Mouse (Mus musculus) erythroid progenitor cell, adult 5-6 weeks (primary cell): ENCODE results near the gene Olfr354. TPM values are rescaled to one million over a fixed set of nuclear protein-coding genes. Genes with fewer than 3 reads are reported as not detected.

Source experiments
- ATAC-seq: replicated peaks from 2 replicates; pipeline ENCODE4 v1.8.0; 2016; ENCODE audit warnings: moderate number of reproducible peaks, mild to moderate bottlenecking, moderate TSS enrichment, inconsistent platforms; ENCODE audit not compliant: poor library complexity, low FRiP score, severe bottlenecking
- total RNA-seq, 2 experiments: library from RNA; stranded (forward) in 1 of 2; stranded (reverse) in 1 of 2; fragments of 150-400 nt in 1 of 2; fragments of 186-747, 209-891 nt in 1 of 2; gene quantifications; 2 replicates each; pipeline versions ENCODE4 v1.2.3 to v1.2.4; 2015 to 2017; ENCODE audit warnings: low replicate concordance in 2 of 2

The Olfr354 gene
- not detected in 2 replicates for total RNA-seq (2015; ENCODE audit: low replicate concordance)
- not detected in 2 replicates for total RNA-seq (2017; ENCODE audit: low replicate concordance)

DNA sequence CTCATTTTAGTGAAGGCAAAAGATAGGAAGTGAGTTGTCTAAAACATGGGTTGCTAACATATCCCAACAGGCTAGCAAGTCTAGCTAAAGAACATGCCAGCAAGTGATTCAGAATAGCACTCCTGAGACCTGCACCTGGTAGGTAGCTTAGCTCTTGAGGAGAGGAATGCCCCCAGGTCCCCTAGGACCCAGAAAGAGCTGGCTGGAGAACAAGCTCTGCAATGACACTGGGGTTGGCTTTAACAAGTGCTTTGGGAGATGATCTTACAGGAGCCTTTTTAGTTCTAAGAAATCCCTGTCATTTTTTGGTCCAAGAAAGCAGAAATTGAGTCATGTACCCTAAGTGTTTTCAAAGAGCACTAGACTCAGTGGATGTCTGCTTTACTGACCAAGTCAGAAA lies at the start of gene Olfr354:
TSS of gene Olfr354 (plus strand) at position 301 of the 400 bp plus-strand sequence.
- ATAC-seq, result no peak

DNA sequence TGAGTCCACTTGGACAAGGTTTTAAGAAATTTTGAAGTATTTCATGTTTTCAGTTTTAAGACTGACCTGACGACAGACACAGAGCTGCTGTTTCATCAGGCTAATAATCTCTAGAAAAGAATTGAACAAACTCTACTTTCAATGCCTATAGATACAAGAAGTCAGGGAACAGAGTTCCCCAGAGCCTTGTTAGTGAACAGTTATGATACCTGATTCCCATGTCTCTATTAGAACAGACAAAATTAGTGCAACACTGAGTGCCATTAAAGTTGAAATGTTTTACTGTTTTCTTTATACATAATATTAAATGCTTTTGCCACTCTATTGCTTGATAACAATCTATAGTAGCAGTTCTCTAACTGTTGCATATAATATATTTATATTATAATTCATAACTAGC lies 42.9 kb upstream of the Olfr354 start, which contains the start of gene Olfr351:
TSS of gene Olfr351 (minus strand) at position 101 of the 400 bp plus-strand sequence.
- ATAC-seq, result no peak

- ATAC-seq, result no peak
Measured at GRCm38 (mm10) chr2:36868160-36868559, 37.3 kb upstream of the Olfr354 start, which contains the start of gene Olfr352. TSS of gene Olfr352 (plus strand) at chr2:36868460.

DNA sequence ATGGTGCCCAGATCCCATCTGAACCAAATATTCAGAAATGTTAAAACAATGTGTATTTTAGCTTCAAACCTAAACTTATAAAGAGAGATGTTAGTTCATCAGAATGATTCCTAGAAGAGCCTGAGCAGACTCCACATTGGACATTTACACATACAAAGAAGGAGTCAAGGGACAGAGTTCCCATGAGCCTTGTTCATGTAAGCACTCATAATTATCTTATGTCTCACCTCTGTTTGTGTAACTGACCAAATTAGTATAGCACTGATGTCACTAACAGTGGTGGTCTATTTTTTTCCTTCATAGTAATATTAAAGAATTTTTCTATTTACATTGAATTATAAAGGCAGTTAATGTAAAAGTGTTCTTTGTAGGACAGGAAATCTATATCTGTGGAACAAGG lies 12.6 kb upstream of the Olfr354 start, which contains the start of gene Olfr353:
TSS of gene Olfr353 (minus strand) at position 101 of the 400 bp plus-strand sequence.
- ATAC-seq, result no peak

GRCm38 (mm10) chr2:36897114-36897513 lies 8.4 kb upstream of the Olfr354 start:
- no peak for ATAC-seq

GRCm38 (mm10) chr2:36928797-36929196 lies 23.3 kb downstream of the Olfr354 start, which contains the start of gene Olfr355:
TSS of gene Olfr355 (minus strand) at chr2:36928897.
- no peak for ATAC-seq

- ATAC-seq, result no peak
Measured at GRCm38 (mm10) chr2:36936821-36937220, 31.3 kb downstream of the Olfr354 start, which contains the start of gene Olfr356. TSS of gene Olfr356 (plus strand) at chr2:36937121.

Other genes starting within 250 kb of the Olfr354 start
- not detected in 2 replicates for gene Olfr346, start 219.9 kb upstream of the Olfr354 start, total RNA-seq (2015; ENCODE audit: low replicate concordance)
- gene Olfr346, start 219.9 kb upstream of the Olfr354 start, total RNA-seq (2017; ENCODE audit: low replicate concordance), result not detected in 2 replicates
- gene Olfr347, start 173.8 kb upstream of the Olfr354 start, total RNA-seq (2015; ENCODE audit: low replicate concordance), result not detected in 2 replicates
- gene Olfr347, start 173.8 kb upstream of the Olfr354 start, total RNA-seq (2017; ENCODE audit: low replicate concordance), result not detected in 2 replicates
- not detected in 2 replicates for gene Olfr348, start 121.4 kb upstream of the Olfr354 start, total RNA-seq (2015; ENCODE audit: low replicate concordance)
- not detected in 2 replicates for gene Olfr348, start 121.4 kb upstream of the Olfr354 start, total RNA-seq (2017; ENCODE audit: low replicate concordance)
- gene Olfr50, start 115.1 kb upstream of the Olfr354 start, total RNA-seq (2015; ENCODE audit: low replicate concordance), result not detected in 2 replicates
- gene Olfr50, start 115.1 kb upstream of the Olfr354 start, total RNA-seq (2017; ENCODE audit: low replicate concordance), result not detected in 2 replicates
- not detected in 2 replicates for gene Olfr3, start 88.6 kb upstream of the Olfr354 start, total RNA-seq (2015; ENCODE audit: low replicate concordance)
- not detected in 2 replicates for gene Olfr3, start 88.6 kb upstream of the Olfr354 start, total RNA-seq (2017; ENCODE audit: low replicate concordance)
- gene Olfr350, start 59.4 kb upstream of the Olfr354 start, total RNA-seq (2015; ENCODE audit: low replicate concordance), result not detected in 2 replicates
- gene Olfr350, start 59.4 kb upstream of the Olfr354 start, total RNA-seq (2017; ENCODE audit: low replicate concordance), result not detected in 2 replicates
- not detected in 2 replicates for gene Olfr351, start 43.0 kb upstream of the Olfr354 start, total RNA-seq (2015; ENCODE audit: low replicate concordance)
- not detected in 2 replicates for gene Olfr351, start 43.0 kb upstream of the Olfr354 start, total RNA-seq (2017; ENCODE audit: low replicate concordance)
- not detected in 2 replicates for gene Olfr352, start 37.2 kb upstream of the Olfr354 start, total RNA-seq (2015; ENCODE audit: low replicate concordance)
- gene Olfr352, start 37.2 kb upstream of the Olfr354 start, total RNA-seq (2017; ENCODE audit: low replicate concordance), result not detected in 2 replicates
- not detected in 2 replicates for gene Olfr353, start 12.7 kb upstream of the Olfr354 start, total RNA-seq (2015; ENCODE audit: low replicate concordance)
- not detected in 2 replicates for gene Olfr353, start 12.7 kb upstream of the Olfr354 start, total RNA-seq (2017; ENCODE audit: low replicate concordance)
- not detected in 2 replicates for gene Olfr355, start 23.2 kb downstream of the Olfr354 start, total RNA-seq (2015; ENCODE audit: low replicate concordance)
- not detected in 2 replicates for gene Olfr355, start 23.2 kb downstream of the Olfr354 start, total RNA-seq (2017; ENCODE audit: low replicate concordance)
- not detected in 2 replicates for gene Olfr356, start 31.4 kb downstream of the Olfr354 start, total RNA-seq (2015; ENCODE audit: low replicate concordance)
- not detected in 2 replicates for gene Olfr356, start 31.4 kb downstream of the Olfr354 start, total RNA-seq (2017; ENCODE audit: low replicate concordance)
- not detected in 2 replicates for gene Olfr357, start 88.1 kb downstream of the Olfr354 start, total RNA-seq (2015; ENCODE audit: low replicate concordance)
- gene Olfr357, start 88.1 kb downstream of the Olfr354 start, total RNA-seq (2017; ENCODE audit: low replicate concordance), result not detected in 2 replicates
- not detected in 2 replicates for gene Olfr358, start 103.7 kb downstream of the Olfr354 start, total RNA-seq (2015; ENCODE audit: low replicate concordance)
- gene Olfr358, start 103.7 kb downstream of the Olfr354 start, total RNA-seq (2017; ENCODE audit: low replicate concordance), result not detected in 2 replicates
- gene Olfr360, start 160.1 kb downstream of the Olfr354 start, total RNA-seq (2015; ENCODE audit: low replicate concordance), result not detected in 2 replicates
- gene Olfr360, start 160.1 kb downstream of the Olfr354 start, total RNA-seq (2017; ENCODE audit: low replicate concordance), result not detected in 2 replicates
- gene Olfr361, start 183.6 kb downstream of the Olfr354 start, total RNA-seq (2015; ENCODE audit: low replicate concordance), result not detected in 2 replicates
- gene Olfr361, start 183.6 kb downstream of the Olfr354 start, total RNA-seq (2017; ENCODE audit: low replicate concordance), result not detected in 2 replicates
- not detected in 2 replicates for gene Olfr362, start 212.2 kb downstream of the Olfr354 start, total RNA-seq (2015; ENCODE audit: low replicate concordance)
- not detected in 2 replicates for gene Olfr362, start 212.2 kb downstream of the Olfr354 start, total RNA-seq (2017; ENCODE audit: low replicate concordance)
- gene Olfr364-ps1, start 233.6 kb downstream of the Olfr354 start, total RNA-seq (2015; ENCODE audit: low replicate concordance), result not detected in 2 replicates
- not detected in 2 replicates for gene Olfr364-ps1, start 233.6 kb downstream of the Olfr354 start, total RNA-seq (2017; ENCODE audit: low replicate concordance)